Mouse (Mus musculus) lung, adult 2 months (tissue): ENCODE results near the gene Vps13d.

Experiments used
- CTCF ChIP-seq: fragments of 200-500 bp; IDR thresholded peaks from 2 replicates; pipeline ENCODE4 v1.5.1; 2011; ENCODE audit warnings: mild to moderate bottlenecking, low read length, control low read depth; ENCODE audit not compliant: insufficient read depth
- POLR2A ChIP-seq: fragments of 200-500 bp; IDR thresholded peaks from 2 replicates; pipeline ENCODE4 v1.6.1; 2011; ENCODE audit warnings: low read depth, mild to moderate bottlenecking, control low read depth, low read length, borderline replicate concordance; ENCODE audit errors: extremely low read depth

DNA sequence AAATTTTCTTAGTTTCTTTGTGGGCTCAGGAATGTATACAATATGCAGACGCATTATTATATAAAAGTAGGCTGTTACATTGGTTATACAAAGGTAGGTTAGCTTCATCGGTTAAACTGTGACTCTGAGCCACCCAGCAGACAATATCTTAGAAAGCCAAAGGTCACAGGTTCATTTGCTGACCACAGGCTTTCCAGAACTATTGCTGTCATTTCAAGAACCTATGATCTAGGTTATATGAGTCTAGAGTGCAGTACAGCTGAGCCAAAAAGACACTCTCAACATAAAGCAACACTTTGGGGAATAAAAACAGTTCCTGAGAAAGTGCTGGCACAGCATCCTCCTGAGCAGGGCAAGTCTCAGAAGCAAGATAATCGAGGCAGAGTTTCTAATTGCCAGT lies 140.4 kb downstream of the Vps13d start:
- TF ChIP-seq CTCF (no peak), POLR2A (no peak)
